Mouse (Mus musculus) kidney, embryonic 15.5 days (tissue): ENCODE measurements at regions not wholly inside any gene's neighbourhood (a gene's known extent, or its start where the extent isn't known, plus 50 kb on each side); places are given as distances from the start of the nearest gene placed in this dataset.

Experiments
- ATAC-seq: fragments of 200-750 bp; cut with Nextera tagmentation; replicated peaks from 2 replicates; pipeline ENCODE4 v1.8.0; 2017; ENCODE audit warnings: moderate TSS enrichment; ENCODE audit not compliant: low FRiP score
- H3K27ac ChIP-seq: fragments of 300-500 bp; sonication (generic); 2 replicates; pipeline ENCODE4 v1.5.1; 2015; ENCODE audit warnings: mild to moderate bottlenecking, inconsistent platforms
- H3K27me3 ChIP-seq: fragments of 300-500 bp; sonication (generic); 2 replicates; pipeline ENCODE4 v1.6.1; 2015; ENCODE audit warnings: inconsistent platforms
- H3K36me3 ChIP-seq: fragments of 300-500 bp; sonication (generic); 2 replicates; pipeline ENCODE4 v1.6.1; 2015; ENCODE audit warnings: inconsistent platforms
- H3K4me1 ChIP-seq: fragments of 300-500 bp; sonication (generic); 2 replicates; pipeline ENCODE4 v1.6.1; 2015; ENCODE audit warnings: inconsistent platforms
- H3K4me2 ChIP-seq: fragments of 300-500 bp; sonication (generic); 2 replicates; pipeline ENCODE4 v1.6.1; 2015; ENCODE audit warnings: moderate library complexity, mild to moderate bottlenecking, inconsistent platforms
- H3K4me3 ChIP-seq: fragments of 300-500 bp; sonication (generic); replicated peaks from 2 replicates; pipeline ENCODE4 v1.5.1; 2015; ENCODE audit warnings: mild to moderate bottlenecking, inconsistent platforms
- H3K9ac ChIP-seq: fragments of 300-500 bp; sonication (generic); 2 replicates; pipeline ENCODE4 v1.6.1; 2015; ENCODE audit warnings: mild to moderate bottlenecking, inconsistent platforms
- H3K9me3 ChIP-seq: fragments of 300-500 bp; sonication (generic); replicated peaks from 2 replicates; pipeline ENCODE4 v1.6.1; 2016; ENCODE audit warnings: inconsistent platforms
- WGBS: fragments of 180-500 bp; shearing (Covaris S2); methylation state at CpG from one replicate; pipeline ENCODE4 v1.1.7; 2015; ENCODE audit warnings: mixed read lengths; 5-methylcytosine and 5-hydroxymethylcytosine counted together

DNA sequence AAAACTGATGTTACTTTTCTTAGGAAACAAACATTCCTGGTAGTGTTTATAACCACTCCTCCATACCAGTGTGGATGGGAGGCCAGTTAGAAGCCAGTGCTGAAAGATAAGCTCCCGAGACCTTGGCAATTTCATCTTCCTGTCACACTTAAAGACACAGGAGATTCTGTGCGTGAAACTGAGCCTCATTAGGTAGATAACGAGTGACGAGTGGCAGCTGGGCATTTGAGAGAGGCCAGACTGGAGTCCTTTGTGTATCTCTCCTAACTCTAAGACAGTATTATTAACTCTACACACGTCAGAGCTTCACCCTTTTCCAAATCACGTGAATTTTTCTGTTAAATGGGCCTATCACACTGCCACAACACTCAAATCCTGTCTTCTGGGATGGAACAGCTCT, 112.1 kb downstream of the 1190002N15Rik start:
- 26% methylated on average over 6 of the region's 6 CpGs for WGBS
- no peak for ATAC-seq
- Histone ChIP-seq H3K4me1 (no peaks in the 10 kb centered on the region), H3K4me2 (no peak overlapping the region), H3K9ac (no peak overlapping the region), H3K27ac (no peak overlapping the region), H3K36me3 (no peaks in the 10 kb centered on the region), H3K4me3 (no peak overlapping the region), H3K9me3 (no peaks in the 10 kb centered on the region), H3K27me3 (no peaks in the 10 kb centered on the region)

DNA sequence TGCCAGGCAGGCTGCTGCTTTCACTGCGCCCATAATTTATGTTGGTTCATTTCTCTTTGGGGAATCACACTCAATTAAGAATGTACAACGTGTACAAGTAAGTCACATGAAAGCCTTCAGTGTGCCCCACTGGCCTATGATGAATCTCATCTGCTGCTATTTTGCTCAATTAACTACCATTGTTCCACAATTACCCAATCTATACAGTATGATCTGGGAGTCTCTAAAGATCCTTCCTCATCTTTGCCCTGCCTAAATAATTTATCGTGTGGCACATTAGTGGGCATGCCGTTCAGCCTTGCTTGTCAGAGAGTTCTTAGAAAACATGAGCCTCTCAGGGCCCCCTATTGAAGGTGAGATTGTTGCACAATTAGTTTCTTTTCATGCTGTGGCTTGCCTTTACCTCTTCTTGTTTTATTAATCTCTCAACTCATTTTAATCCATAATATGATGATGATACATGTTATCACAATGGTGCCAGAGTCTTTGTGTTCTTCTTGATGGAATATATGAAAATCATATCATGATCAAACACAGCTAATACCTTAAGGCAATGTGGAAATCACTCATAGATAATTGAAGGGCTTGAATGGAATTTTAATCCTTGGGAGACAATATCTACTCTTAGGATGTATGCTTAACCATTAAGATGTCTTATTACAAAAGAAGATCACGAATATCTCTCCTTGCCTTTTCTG, 113.3 kb downstream of the 1190002N15Rik start:
- Histone ChIP-seq H3K9me3 (no peaks in the 10 kb centered on the region), H3K27ac (no peak overlapping the region), H3K4me1 (no peaks in the 10 kb centered on the region), H3K4me3 (no peak overlapping the region), H3K36me3 (no peaks in the 10 kb centered on the region), H3K4me2 (no peak overlapping the region), H3K27me3 (no peaks in the 10 kb centered on the region), H3K9ac (no peak overlapping the region)
- WGBS = 57% methylated on average over 5 of the region's 5 CpGs
- ATAC-seq = no peak

DNA sequence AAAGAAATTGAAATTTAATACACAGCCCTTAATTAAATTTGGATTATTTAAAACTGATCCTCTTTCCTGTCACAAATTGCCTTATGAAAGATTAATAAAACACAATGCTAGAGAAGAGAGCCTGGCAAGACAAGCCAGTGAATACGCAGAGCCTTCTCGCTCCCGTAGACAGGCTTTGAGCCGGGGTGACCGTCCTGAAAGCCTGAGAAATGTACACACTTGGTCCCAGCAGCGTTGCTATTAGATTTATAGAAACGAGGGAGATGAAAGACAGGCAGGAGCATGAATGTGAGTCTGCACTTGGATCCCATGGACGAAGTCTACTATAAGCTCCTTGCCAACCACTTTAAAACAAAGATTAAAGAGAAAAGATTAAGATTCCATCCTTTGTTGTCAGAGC, 127.3 kb downstream of the 1190002N15Rik start:
- no peak for ATAC-seq
- H3K4me1 ChIP-seq = peaks cover 17% of the 10 kb centered on the region; the same call in 1 of the 2 replicates
- H3K9me3 ChIP-seq = no peaks in the 10 kb centered on the region
- no peaks in the 10 kb centered on the region for H3K27me3 ChIP-seq
- H3K9ac ChIP-seq = no peak overlapping the region
- no peak overlapping the region for H3K4me3 ChIP-seq
- no peaks in the 10 kb centered on the region for H3K36me3 ChIP-seq
- H3K4me2 ChIP-seq = no peak overlapping the region
- WGBS = 70% methylated on average over 8 of the region's 8 CpGs
- H3K27ac ChIP-seq = no peak overlapping the region

DNA sequence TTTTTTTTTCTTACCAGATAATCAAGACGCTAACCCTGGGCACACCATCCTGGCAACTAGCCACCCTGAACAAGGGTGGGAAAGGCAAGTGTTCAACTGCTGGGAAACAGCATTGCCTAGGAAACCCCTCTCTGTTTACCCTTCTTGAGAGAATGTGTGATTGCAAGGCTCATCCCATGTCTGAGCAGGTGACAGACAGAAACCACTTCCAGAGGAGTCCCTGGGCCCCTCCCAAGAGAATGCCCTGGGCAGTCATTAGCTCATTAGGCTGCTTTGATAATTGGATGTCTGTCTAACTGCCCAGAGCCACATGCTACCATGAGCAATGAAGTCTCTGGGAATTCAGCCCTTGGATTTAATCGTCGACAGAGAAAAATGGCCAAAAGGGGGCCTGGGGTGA, 127.8 kb downstream of the 1190002N15Rik start:
- H3K4me2 ChIP-seq = no peak overlapping the region
- H3K36me3 ChIP-seq = no peaks in the 10 kb centered on the region
- H3K4me1 ChIP-seq = peaks cover 17% of the 10 kb centered on the region; the same call in 1 of the 2 replicates
- ATAC-seq = no peak; the same call in 1 of the 2 replicates
- WGBS = 48% methylated on average over 3 of the region's 3 CpGs
- H3K9ac ChIP-seq = no peak overlapping the region
- H3K27ac ChIP-seq = no peak overlapping the region
- H3K9me3 ChIP-seq = no peaks in the 10 kb centered on the region
- no peak overlapping the region for H3K4me3 ChIP-seq
- H3K27me3 ChIP-seq = no peaks in the 10 kb centered on the region

GRCm38 (mm10) chr9:94408635-94409323, 129.1 kb downstream of the 1190002N15Rik start:
- no peak overlapping the region for H3K4me2 ChIP-seq
- no peak overlapping the region for H3K4me3 ChIP-seq
- peak overlapping the region; percentile 58; the same call in 1 of the 2 replicates for H3K27ac ChIP-seq
- H3K9ac ChIP-seq = no peak overlapping the region
- H3K27me3 ChIP-seq = no peaks in the 10 kb centered on the region
- peak; percentile 95 for ATAC-seq
- no peaks in the 10 kb centered on the region for H3K36me3 ChIP-seq
- 37% methylated on average over 7 of the region's 7 CpGs for WGBS
- peaks cover 17% of the 10 kb centered on the region; the same call in 1 of the 2 replicates for H3K4me1 ChIP-seq
- no peaks in the 10 kb centered on the region for H3K9me3 ChIP-seq

DNA sequence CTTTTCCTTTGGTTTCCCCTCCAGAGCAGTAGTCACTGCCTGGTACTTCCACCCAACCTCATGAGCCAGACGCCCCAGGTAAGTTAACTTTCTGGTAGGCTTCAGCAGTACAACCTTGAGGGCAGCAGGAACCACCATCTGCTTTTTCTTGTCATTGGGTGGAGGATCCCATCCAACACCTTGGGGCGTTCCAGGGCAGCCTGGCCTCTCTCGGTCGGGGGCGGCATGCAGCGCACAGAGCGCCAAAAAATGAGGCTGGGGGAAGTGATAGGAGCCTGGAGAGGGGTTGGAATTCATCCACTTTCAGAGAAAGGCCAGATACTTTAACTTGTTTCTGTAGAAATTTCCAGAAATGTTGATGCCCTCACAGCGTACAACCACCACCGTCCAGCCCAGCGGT, 130.2 kb downstream of the 1190002N15Rik start:
- Histone ChIP-seq H3K4me2 (no peak overlapping the region), H3K9ac (no peak overlapping the region), H3K36me3 (no peaks in the 10 kb centered on the region), H3K4me1 (peaks cover 17% of the 10 kb centered on the region; the same call in 1 of the 2 replicates), H3K9me3 (no peaks in the 10 kb centered on the region), H3K27me3 (no peaks in the 10 kb centered on the region), H3K27ac (peak overlapping the region; percentile 58), H3K4me3 (no peak overlapping the region)
- WGBS = 93% methylated on average over 10 of the region's 10 CpGs
- ATAC-seq = no peak

DNA sequence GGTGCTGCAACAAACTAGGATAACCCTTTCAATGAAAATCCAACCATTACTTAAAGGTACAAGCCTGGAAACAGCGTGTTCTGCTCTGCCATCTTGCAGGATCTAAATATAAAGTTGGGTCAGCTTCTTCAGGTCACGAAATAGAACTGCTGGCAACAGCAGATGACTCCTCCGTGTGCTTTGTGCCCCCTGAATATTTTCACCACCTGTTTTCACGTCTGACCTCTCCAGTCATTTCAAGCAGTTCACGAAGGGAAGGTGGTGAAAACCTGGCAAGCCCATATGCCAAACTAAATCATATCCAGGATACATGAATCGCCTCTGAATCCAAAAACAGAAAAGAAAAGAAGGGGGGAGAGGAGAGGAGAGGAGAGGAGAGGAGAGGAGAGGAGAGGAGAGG, 133.3 kb downstream of the 1190002N15Rik start:
- H3K9ac ChIP-seq = no peak overlapping the region
- no peaks in the 10 kb centered on the region for H3K27me3 ChIP-seq
- WGBS = 74% methylated on average over 6 of the region's 6 CpGs
- peaks cover 15% of the 10 kb centered on the region; the same call in 1 of the 2 replicates for H3K4me1 ChIP-seq
- no peak overlapping the region for H3K27ac ChIP-seq
- H3K36me3 ChIP-seq = no peaks in the 10 kb centered on the region
- no peak overlapping the region for H3K4me2 ChIP-seq
- no peak overlapping the region for H3K4me3 ChIP-seq
- no peaks in the 10 kb centered on the region for H3K9me3 ChIP-seq
- no peak for ATAC-seq

DNA sequence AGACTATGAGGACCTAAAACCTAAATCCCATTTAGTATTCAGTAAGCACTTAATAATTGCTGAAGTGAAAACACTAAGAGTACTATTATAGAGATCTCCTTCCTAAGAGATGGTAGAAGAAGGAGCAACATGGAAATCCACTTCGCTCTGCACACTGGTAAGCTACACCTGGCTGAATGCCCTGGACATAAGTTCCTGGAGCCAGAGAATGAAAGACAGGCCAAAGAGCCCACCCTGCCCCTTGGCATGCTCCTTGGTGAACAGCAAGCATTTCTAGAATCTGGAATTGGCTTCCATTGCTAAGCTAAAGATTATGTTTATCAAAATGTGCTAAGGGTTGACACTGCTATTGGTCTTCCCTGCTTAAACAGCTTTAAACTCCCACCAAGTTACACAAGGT, 137.3 kb downstream of the 1190002N15Rik start:
- Histone ChIP-seq H3K4me3 (no peak overlapping the region), H3K27ac (no peak overlapping the region), H3K9me3 (no peaks in the 10 kb centered on the region), H3K36me3 (no peaks in the 10 kb centered on the region), H3K4me2 (no peak overlapping the region), H3K4me1 (no peaks in the 10 kb centered on the region), H3K9ac (no peak overlapping the region), H3K27me3 (no peaks in the 10 kb centered on the region)
- WGBS = 98% methylated on average over 1 of the region's 1 CpGs
- ATAC-seq = no peak

DNA sequence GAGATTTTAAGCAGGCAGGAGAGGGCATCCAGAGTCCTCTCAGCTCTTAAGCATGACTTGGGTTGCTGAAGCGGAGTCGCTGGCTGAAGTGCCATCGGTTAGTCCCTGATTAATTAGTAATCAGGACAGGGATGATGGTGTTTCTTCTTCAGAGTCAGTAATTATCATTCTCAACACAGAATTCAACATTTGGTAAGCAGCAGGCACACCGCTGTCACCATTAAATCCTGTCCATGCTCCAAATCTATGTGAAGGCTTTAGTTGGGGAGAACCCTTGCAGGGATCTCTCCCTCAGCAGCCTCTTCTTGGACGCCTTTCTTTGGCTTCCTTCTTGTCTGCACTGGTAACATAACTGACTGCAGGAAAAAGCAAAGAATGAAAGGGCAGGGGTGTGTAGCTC, 142.7 kb downstream of the 1190002N15Rik start:
- no peaks in the 10 kb centered on the region for H3K36me3 ChIP-seq
- 82% methylated on average over 5 of the region's 5 CpGs for WGBS
- no peaks in the 10 kb centered on the region for H3K4me1 ChIP-seq
- H3K27ac ChIP-seq = no peak overlapping the region
- H3K4me2 ChIP-seq = no peak overlapping the region
- H3K4me3 ChIP-seq = no peak overlapping the region
- H3K9me3 ChIP-seq = no peaks in the 10 kb centered on the region
- H3K9ac ChIP-seq = no peak overlapping the region
- no peak for ATAC-seq
- H3K27me3 ChIP-seq = no peaks in the 10 kb centered on the region

GRCm38 (mm10) chr9:94386190-94386589, 151.7 kb downstream of the 1190002N15Rik start:
- H3K4me2 ChIP-seq = no peak overlapping the region
- H3K4me1 ChIP-seq = no peaks in the 10 kb centered on the region
- no peak overlapping the region for H3K4me3 ChIP-seq
- ATAC-seq = no peak
- no peaks in the 10 kb centered on the region for H3K36me3 ChIP-seq
- H3K9ac ChIP-seq = no peak overlapping the region
- H3K9me3 ChIP-seq = no peaks in the 10 kb centered on the region
- no peak overlapping the region for H3K27ac ChIP-seq
- no peaks in the 10 kb centered on the region for H3K27me3 ChIP-seq

GRCm38 (mm10) chr9:94382293-94382692, 155.6 kb downstream of the 1190002N15Rik start:
- H3K4me2 ChIP-seq = no peak overlapping the region
- H3K4me3 ChIP-seq = no peak overlapping the region
- H3K4me1 ChIP-seq = no peaks in the 10 kb centered on the region
- ATAC-seq = no peak
- H3K9ac ChIP-seq = no peak overlapping the region
- no peaks in the 10 kb centered on the region for H3K36me3 ChIP-seq
- 79% methylated on average over 2 of the region's 2 CpGs for WGBS
- no peaks in the 10 kb centered on the region for H3K27me3 ChIP-seq
- no peak overlapping the region for H3K27ac ChIP-seq
- no peaks in the 10 kb centered on the region for H3K9me3 ChIP-seq

DNA sequence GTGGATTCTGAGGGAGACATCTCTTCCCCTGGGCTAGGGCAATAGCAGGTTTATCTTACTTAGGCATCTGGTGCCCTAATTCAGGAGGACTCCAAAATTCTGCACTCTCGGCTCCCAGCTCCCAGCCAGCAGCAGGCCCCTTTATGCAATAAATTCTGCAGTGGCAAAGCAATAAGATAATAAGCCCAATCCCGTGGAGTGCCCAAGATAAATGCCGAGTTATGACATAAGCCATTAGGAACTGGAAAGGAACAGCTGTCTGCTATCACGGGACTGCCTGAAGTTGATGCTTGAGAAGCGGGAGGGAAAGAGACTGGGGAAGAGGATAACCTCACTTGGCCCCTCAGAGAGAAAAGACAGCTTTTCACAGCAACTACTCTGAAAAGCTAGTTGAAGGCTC, 159.0 kb downstream of the 1190002N15Rik start:
- Histone ChIP-seq H3K36me3 (no peaks in the 10 kb centered on the region), H3K4me3 (no peak overlapping the region), H3K27ac (no peak overlapping the region), H3K4me1 (no peaks in the 10 kb centered on the region), H3K9ac (no peak overlapping the region), H3K4me2 (no peak overlapping the region), H3K27me3 (no peaks in the 10 kb centered on the region), H3K9me3 (no peaks in the 10 kb centered on the region)
- ATAC-seq = peak; percentile 62; the same call in 1 of the 2 replicates
- 29% methylated on average over 5 of the region's 5 CpGs for WGBS
